Mouse (Mus musculus) embryonic facial prominence, embryonic 14.5 days (tissue): ENCODE results near the gene Edil3. TPM values are rescaled to one million over a fixed set of nuclear protein-coding genes. Genes with fewer than 3 reads are reported as not detected.

Source experiments
- ATAC-seq: fragments of 200-750 bp; cut with Nextera tagmentation; 2 replicates; pipeline ENCODE4 v1.8.0; 2017; ENCODE audit warnings: low read depth, moderate number of reproducible peaks, moderate TSS enrichment
- DNase-seq: peaks from one replicate; pipeline ENCODE4 v3.0.0-alpha.2; 2015; ENCODE audit warnings: low spot score
- H3K27ac ChIP-seq: fragments of 300-500 bp; sonication (generic); replicated peaks from 2 replicates; pipeline ENCODE4 v1.5.1; 2014; ENCODE audit warnings: low read depth, mild to moderate bottlenecking, low read length, moderate library complexity
- H3K27me3 ChIP-seq: fragments of 300-500 bp; sonication (generic); replicated peaks from 2 replicates; pipeline ENCODE4 v1.6.1; 2014; ENCODE audit warnings: low read length; ENCODE audit not compliant: control insufficient read depth, insufficient read depth
- H3K36me3 ChIP-seq: fragments of 300-500 bp; sonication (generic); 2 replicates; pipeline ENCODE4 v1.6.1; 2014; ENCODE audit warnings: low read length, mixed read lengths; ENCODE audit not compliant: control insufficient read depth, insufficient read depth
- H3K4me1 ChIP-seq: fragments of 300-500 bp; sonication (generic); 2 replicates; pipeline ENCODE4 v1.6.1; 2014; ENCODE audit warnings: antibody characterized with exemption, low read length; ENCODE audit not compliant: control insufficient read depth, insufficient read depth
- H3K4me2 ChIP-seq: fragments of 300-500 bp; sonication (generic); 2 replicates; pipeline ENCODE4 v1.6.1; 2014; ENCODE audit warnings: low read depth, mild to moderate bottlenecking, low read length, moderate library complexity, mixed read lengths
- H3K4me3 ChIP-seq: fragments of 300-500 bp; sonication (generic); 2 replicates; pipeline ENCODE4 v1.5.1; 2014; ENCODE audit warnings: low read depth, mild to moderate bottlenecking, low read length
- H3K9ac ChIP-seq: fragments of 300-500 bp; sonication (generic); 2 replicates; pipeline ENCODE4 v1.6.1; 2014; ENCODE audit warnings: low read depth, mild to moderate bottlenecking, low read length, moderate library complexity, mixed read lengths
- H3K9me3 ChIP-seq: fragments of 300-500 bp; sonication (generic); 2 replicates; pipeline ENCODE4 v1.6.1; 2016; ENCODE audit warnings: low read length; ENCODE audit not compliant: control insufficient read depth
- WGBS: fragments of 180-500 bp; shearing (Covaris S2); extraction: QIAGEN DNeasy Blood & Tissue Kit; methylation state at CpG from one replicate; pipeline ENCODE4 v1.1.7; 2014; 5-methylcytosine and 5-hydroxymethylcytosine counted together
- polyA plus RNA-seq: library from polyadenylated mRNA; unstranded; fragments of >200 nt; fragmentation: Nextera tagmentation; extraction: Ambion mirVana; gene quantifications from 2 replicates; pipeline ENCODE4 v1.2.1, GENCODE M21; 2014

Gene Edil3
- polyA plus RNA-seq, 1 experiment from 2014 or later, result 17.4 TPM

- Histone ChIP-seq H3K4me1 (no peaks in the 10 kb centered on the region), H3K9ac (no peak overlapping the region), H3K27me3 (no peaks in the 10 kb centered on the region), H3K4me2 (no peak overlapping the region), H3K36me3 (no peaks in the 10 kb centered on the region), H3K4me3 (no peak overlapping the region), H3K27ac (no peak overlapping the region), H3K9me3 (no peaks in the 10 kb centered on the region)
- WGBS, result 82% methylated on average over 3 of the region's 3 CpGs
- DNase-seq (no peak), ATAC-seq (no peak)
These were observed 78.8 kb downstream of the Edil3 start for GRCm38 (mm10) chr13:88900046-88900445.

GRCm38 (mm10) chr13:88907405-88907804, 86.1 kb downstream of the Edil3 start:
- H3K9me3 ChIP-seq, result no peaks in the 10 kb centered on the region
- H3K4me3 ChIP-seq, result no peak overlapping the region
- no peak overlapping the region for H3K9ac ChIP-seq
- no peak overlapping the region for H3K27ac ChIP-seq
- no peak overlapping the region for H3K4me2 ChIP-seq
- H3K27me3 ChIP-seq, result no peaks in the 10 kb centered on the region
- 66% methylated on average over 1 of the region's 1 CpGs for WGBS
- ATAC-seq (no peak), DNase-seq (no peak)
- no peaks in the 10 kb centered on the region for H3K4me1 ChIP-seq
- H3K36me3 ChIP-seq, result no peaks in the 10 kb centered on the region

- Histone ChIP-seq H3K27ac (no peak overlapping the region), H3K9me3 (no peaks in the 10 kb centered on the region), H3K27me3 (no peaks in the 10 kb centered on the region), H3K36me3 (no peaks in the 10 kb centered on the region), H3K4me1 (no peaks in the 10 kb centered on the region), H3K4me2 (no peak overlapping the region), H3K4me3 (no peak overlapping the region), H3K9ac (no peak overlapping the region)
- 44% methylated on average over 1 of the region's 1 CpGs for WGBS
- DNase-seq (no peak), ATAC-seq (no peak)
These were observed 86.9 kb downstream of the Edil3 start for GRCm38 (mm10) chr13:88908187-88908586.

GRCm38 (mm10) chr13:88916503-88916902, 95.2 kb downstream of the Edil3 start:
- H3K36me3 ChIP-seq, result no peaks in the 10 kb centered on the region
- no peak overlapping the region for H3K9ac ChIP-seq
- H3K4me2 ChIP-seq, result no peak overlapping the region
- H3K4me1 ChIP-seq, result no peaks in the 10 kb centered on the region
- no peaks in the 10 kb centered on the region for H3K27me3 ChIP-seq
- H3K9me3 ChIP-seq, result no peaks in the 10 kb centered on the region
- 49% methylated on average over 2 of the region's 2 CpGs for WGBS
- no peak overlapping the region for H3K27ac ChIP-seq
- no peak for ATAC-seq
- no peak for DNase-seq
- H3K4me3 ChIP-seq, result no peak overlapping the region

- WGBS, result 75% methylated on average over 4 of the region's 4 CpGs
- H3K27me3 ChIP-seq, result no peaks in the 10 kb centered on the region
These were observed 108.4 kb downstream of the Edil3 start for GRCm38 (mm10) chr13:88929626-88930025.

GRCm38 (mm10) chr13:88938564-88938963, 117.3 kb downstream of the Edil3 start:
- H3K27me3 ChIP-seq, result no peaks in the 10 kb centered on the region
- H3K4me1 ChIP-seq, result no peaks in the 10 kb centered on the region
- no peak overlapping the region for H3K27ac ChIP-seq
- H3K4me3 ChIP-seq, result no peak overlapping the region
- no peak overlapping the region for H3K9ac ChIP-seq
- whole genome bisulfite sequencing, result 53% methylated on average over 2 of the region's 2 CpGs
- no peak overlapping the region for H3K4me2 ChIP-seq
- no peaks in the 10 kb centered on the region for H3K36me3 ChIP-seq
- ATAC-seq (no peak), DNase-seq (no peak)
- no peaks in the 10 kb centered on the region for H3K9me3 ChIP-seq

More at GRCm38 (mm10) chr13:88929626-88930025, 108.4 kb downstream of the Edil3 start:
- H3K27ac ChIP-seq, result no peak overlapping the region
- no peak overlapping the region for H3K4me3 ChIP-seq
- no peak for DNase-seq
- no peak overlapping the region for H3K4me2 ChIP-seq
- H3K9ac ChIP-seq, result no peak overlapping the region
- no peak for ATAC-seq
- no peaks in the 10 kb centered on the region for H3K9me3 ChIP-seq
- no peaks in the 10 kb centered on the region for H3K4me1 ChIP-seq
- H3K36me3 ChIP-seq, result no peaks in the 10 kb centered on the region

GRCm38 (mm10) chr13:88972355-88972754, 151.1 kb downstream of the Edil3 start:
- Histone ChIP-seq H3K9ac (no peak overlapping the region), H3K9me3 (no peaks in the 10 kb centered on the region), H3K4me2 (no peak overlapping the region), H3K4me1 (no peaks in the 10 kb centered on the region), H3K4me3 (no peak overlapping the region), H3K27ac (no peak overlapping the region), H3K36me3 (no peaks in the 10 kb centered on the region), H3K27me3 (no peaks in the 10 kb centered on the region)
- no peak for DNase-seq
- WGBS, result 66% methylated on average over 4 of the region's 4 CpGs
- no peak for ATAC-seq

GRCm38 (mm10) chr13:89007696-89008427, 186.6 kb downstream of the Edil3 start:
- H3K9ac ChIP-seq, result no peak overlapping the region
- no peaks in the 10 kb centered on the region for H3K27me3 ChIP-seq
- no peak overlapping the region for H3K4me3 ChIP-seq
- no peaks in the 10 kb centered on the region for H3K9me3 ChIP-seq
- no peak overlapping the region for H3K4me2 ChIP-seq
- ATAC-seq (no peak), DNase-seq (no peak)
- H3K4me1 ChIP-seq, result no peaks in the 10 kb centered on the region
- H3K27ac ChIP-seq, result no peak overlapping the region
- H3K36me3 ChIP-seq, result no peaks in the 10 kb centered on the region
- WGBS, result 70% methylated on average over 4 of the region's 4 CpGs

GRCm38 (mm10) chr13:89012500-89012899, 191.2 kb downstream of the Edil3 start:
- no peaks in the 10 kb centered on the region for H3K36me3 ChIP-seq
- no peaks in the 10 kb centered on the region for H3K27me3 ChIP-seq
- H3K4me1 ChIP-seq, result no peaks in the 10 kb centered on the region
- no peak overlapping the region for H3K4me2 ChIP-seq
- no peak overlapping the region for H3K4me3 ChIP-seq
- DNase-seq (no peak), ATAC-seq (no peak)
- H3K27ac ChIP-seq, result no peak overlapping the region
- no peak overlapping the region for H3K9ac ChIP-seq
- no peaks in the 10 kb centered on the region for H3K9me3 ChIP-seq
